Mouse (Mus musculus) lung, embryonic 15.5 days (tissue): ENCODE measurements around the gene Ube2ql1. TPM values are rescaled to one million over a fixed set of nuclear protein-coding genes. Genes with fewer than 3 reads are reported as not detected.

Experiments
- ATAC-seq: fragments of 200-750 bp; cut with Nextera tagmentation; 2 replicates; pipeline ENCODE4 v1.8.0; 2017; ENCODE audit warnings: moderate number of reproducible peaks, borderline replicate concordance; ENCODE audit not compliant: low FRiP score, low TSS enrichment; ENCODE audit errors: extremely low read depth
- H3K27ac ChIP-seq: fragments of 300-500 bp; sonication (generic); 2 replicates; pipeline ENCODE4 v1.5.1; 2015; ENCODE audit warnings: moderate library complexity, mild to moderate bottlenecking, inconsistent platforms
- H3K27me3 ChIP-seq: fragments of 300-500 bp; sonication (generic); 2 replicates; pipeline ENCODE4 v1.6.1; 2015; ENCODE audit warnings: inconsistent platforms
- H3K36me3 ChIP-seq: fragments of 300-500 bp; sonication (generic); 2 replicates; pipeline ENCODE4 v1.6.1; 2015; ENCODE audit warnings: inconsistent platforms
- H3K4me1 ChIP-seq: fragments of 300-500 bp; sonication (generic); 2 replicates; pipeline ENCODE4 v1.6.1; 2015; ENCODE audit warnings: inconsistent platforms
- H3K4me2 ChIP-seq: fragments of 300-500 bp; sonication (generic); 2 replicates; pipeline ENCODE4 v1.6.1; 2015; ENCODE audit warnings: inconsistent platforms, mild to moderate bottlenecking, moderate library complexity
- H3K4me3 ChIP-seq: fragments of 300-500 bp; sonication (generic); 2 replicates; pipeline ENCODE4 v1.5.1; 2015; ENCODE audit warnings: mild to moderate bottlenecking, inconsistent platforms
- H3K9ac ChIP-seq: fragments of 300-500 bp; sonication (generic); 2 replicates; pipeline ENCODE4 v1.6.1; 2015; ENCODE audit warnings: inconsistent platforms
- H3K9me3 ChIP-seq: fragments of 300-500 bp; sonication (generic); 2 replicates; pipeline ENCODE4 v1.6.1; 2016; ENCODE audit warnings: inconsistent platforms
- WGBS: fragments of 180-500 bp; shearing (Covaris S2); methylation state at CpG from one replicate; pipeline ENCODE4 v1.1.7; 2015; 5-methylcytosine and 5-hydroxymethylcytosine counted together
- polyA plus RNA-seq: library from polyadenylated mRNA; unstranded; fragments of >200 nt; fragmentation: Nextera tagmentation; extraction: Ambion mirVana; gene quantifications from 2 replicates; pipeline ENCODE4 v1.2.1, GENCODE M21; 2015

The Ube2ql1 gene
- polyA plus RNA-seq, 1 experiment from 2014 or later: 0.30 TPM

DNA sequence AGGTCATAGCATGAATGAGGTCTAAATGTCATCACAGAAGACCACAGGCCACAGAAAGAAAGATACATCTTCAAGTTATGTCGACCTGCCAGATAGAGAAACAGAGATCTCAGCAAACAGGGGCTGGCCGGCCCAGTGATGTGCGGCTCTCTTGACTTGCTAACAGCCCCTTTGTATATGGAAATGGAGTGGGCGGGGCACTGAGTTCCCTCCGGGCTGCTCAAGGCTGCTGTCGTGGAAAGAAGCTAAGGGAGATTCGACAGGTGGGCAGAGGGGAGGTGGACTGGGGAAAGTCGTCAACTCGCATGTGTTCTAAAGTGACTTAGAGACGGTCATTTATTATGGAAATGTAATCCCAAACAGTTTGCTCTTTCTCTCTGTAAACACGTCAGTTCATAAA is 36.2 kb downstream of the Ube2ql1 start:
- H3K4me1 ChIP-seq: no peaks in the 10 kb centered on the region
- 17% methylated on average over 11 of the region's 11 CpGs for WGBS
- H3K4me2 ChIP-seq: no peak overlapping the region
- H3K9me3 ChIP-seq: no peaks in the 10 kb centered on the region
- no peak overlapping the region for H3K4me3 ChIP-seq
- H3K36me3 ChIP-seq: no peaks in the 10 kb centered on the region
- H3K9ac ChIP-seq: no peak overlapping the region
- no peak overlapping the region for H3K27ac ChIP-seq
- H3K27me3 ChIP-seq: no peaks in the 10 kb centered on the region
- ATAC-seq: no peak

DNA sequence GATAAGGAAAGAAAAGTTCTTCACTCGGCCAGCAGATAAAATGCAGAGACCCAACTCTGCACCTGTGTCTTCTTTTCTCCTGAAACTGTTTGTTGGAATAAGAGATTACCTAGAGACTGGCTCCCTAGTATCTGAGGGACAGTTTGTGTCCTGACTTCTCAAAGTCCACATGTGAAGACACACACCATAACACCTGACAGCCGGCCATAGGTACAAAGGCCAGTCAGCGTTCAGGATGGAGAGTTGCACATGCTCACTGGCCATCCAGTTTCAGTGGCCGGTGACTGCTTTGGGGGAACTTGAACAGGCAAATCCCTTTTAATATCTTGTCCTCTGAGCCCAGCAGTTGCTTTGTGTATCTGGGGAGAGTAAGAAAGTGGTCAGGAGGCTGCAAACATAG is 38.3 kb downstream of the Ube2ql1 start:
- no peaks in the 10 kb centered on the region for H3K27me3 ChIP-seq
- no peaks in the 10 kb centered on the region for H3K36me3 ChIP-seq
- no peak overlapping the region for H3K4me3 ChIP-seq
- no peak overlapping the region for H3K4me2 ChIP-seq
- no peaks in the 10 kb centered on the region for H3K4me1 ChIP-seq
- no peaks in the 10 kb centered on the region for H3K9me3 ChIP-seq
- H3K27ac ChIP-seq: no peak overlapping the region
- no peak overlapping the region for H3K9ac ChIP-seq
- ATAC-seq: no peak
- 75% methylated on average over 4 of the region's 4 CpGs for WGBS

DNA sequence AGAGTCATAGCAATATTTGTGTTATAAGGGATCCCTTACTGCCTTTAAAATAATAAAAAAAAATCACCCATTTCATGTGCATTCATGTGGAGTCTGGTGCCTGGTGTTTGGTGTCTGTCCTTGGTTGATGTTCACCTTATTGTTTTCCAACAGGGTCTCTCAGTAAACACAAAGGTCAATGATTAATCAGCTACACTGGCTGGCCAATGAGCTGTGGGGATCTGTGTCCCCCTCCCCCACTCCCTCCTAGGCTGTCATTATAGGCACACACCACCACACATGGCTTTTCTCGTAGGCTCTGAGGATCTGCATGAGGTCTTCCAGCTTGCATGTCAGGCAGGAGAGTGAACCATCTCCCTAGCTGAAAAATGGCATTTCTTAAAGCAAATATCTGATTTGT is 38.9 kb downstream of the Ube2ql1 start:
- WGBS: 21% methylated on average over 1 of the region's 1 CpGs
- no peak for ATAC-seq

DNA sequence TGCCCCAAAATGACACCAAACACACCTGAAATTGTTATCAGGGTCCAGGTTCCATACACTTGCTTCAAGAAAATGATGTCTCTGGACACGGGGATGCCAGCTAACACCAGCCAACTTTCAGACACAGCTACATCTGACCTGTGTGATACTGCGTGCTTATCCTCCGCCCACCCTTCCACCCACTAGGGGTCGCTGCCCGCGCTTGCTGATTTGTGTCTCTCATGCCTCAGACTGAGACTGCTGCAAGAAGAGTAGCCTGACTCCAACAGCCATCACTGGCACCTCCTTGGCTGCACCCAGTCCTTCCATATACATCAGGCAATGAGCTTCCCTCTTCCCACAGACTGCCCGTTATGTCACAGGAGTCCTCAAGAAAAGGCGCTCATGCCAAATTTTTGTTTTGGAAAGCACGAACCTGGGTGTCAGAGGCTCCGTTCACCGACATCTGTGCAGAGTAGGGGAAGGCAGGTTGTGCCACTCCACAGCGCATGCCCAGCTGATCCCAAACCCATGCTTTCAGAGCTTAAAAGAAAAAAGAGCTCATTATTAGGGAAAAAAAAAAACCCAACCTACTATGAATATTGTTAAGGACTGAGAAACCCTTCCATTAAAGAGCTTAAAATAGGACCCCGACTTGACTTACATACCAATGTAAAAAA is 43.2 kb downstream of the Ube2ql1 start:
- no peak; the same call in 1 of the 2 replicates for ATAC-seq
- Histone ChIP-seq H3K9me3 (no peaks in the 10 kb centered on the region), H3K4me1 (no peaks in the 10 kb centered on the region), H3K36me3 (no peaks in the 10 kb centered on the region), H3K27ac (no peak overlapping the region), H3K4me2 (no peak overlapping the region), H3K9ac (no peak overlapping the region), H3K27me3 (no peaks in the 10 kb centered on the region), H3K4me3 (no peak overlapping the region)
- WGBS: 35% methylated on average over 13 of the region's 13 CpGs

More for the DNA sequence above, 38.9 kb downstream of the Ube2ql1 start:
- Histone ChIP-seq H3K4me2 (no peak overlapping the region), H3K9ac (no peak overlapping the region), H3K4me1 (no peaks in the 10 kb centered on the region), H3K9me3 (no peaks in the 10 kb centered on the region), H3K4me3 (no peak overlapping the region), H3K27ac (no peak overlapping the region), H3K36me3 (no peaks in the 10 kb centered on the region), H3K27me3 (no peaks in the 10 kb centered on the region)

DNA sequence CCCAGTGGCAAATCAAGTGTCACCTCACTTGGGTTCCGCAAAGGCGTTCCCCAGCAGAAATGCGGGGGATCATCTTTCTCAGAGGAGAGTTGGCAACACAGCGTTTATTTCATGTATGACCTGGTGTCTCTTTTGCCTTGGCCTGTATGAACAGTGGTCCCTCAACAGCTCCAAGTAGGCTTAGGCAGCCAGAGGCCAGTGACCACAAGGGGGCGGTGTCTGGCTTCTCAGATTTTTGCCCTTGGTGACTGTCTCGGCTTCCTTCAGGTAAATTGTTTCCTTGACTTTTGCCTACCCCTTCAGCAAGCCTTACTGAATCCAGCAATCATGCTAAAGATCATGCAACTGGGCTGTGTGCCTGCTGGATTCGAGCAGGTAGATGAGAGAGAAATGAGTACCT is 48.6 kb downstream of the Ube2ql1 start:
- H3K4me3 ChIP-seq: no peak overlapping the region
- no peaks in the 10 kb centered on the region for H3K36me3 ChIP-seq
- no peak overlapping the region for H3K27ac ChIP-seq
- no peaks in the 10 kb centered on the region for H3K4me1 ChIP-seq
- WGBS: 32% methylated on average over 7 of the region's 7 CpGs
- no peak overlapping the region for H3K9ac ChIP-seq
- no peaks in the 10 kb centered on the region for H3K27me3 ChIP-seq
- H3K4me2 ChIP-seq: no peak overlapping the region
- no peak for ATAC-seq
- H3K9me3 ChIP-seq: no peaks in the 10 kb centered on the region

DNA sequence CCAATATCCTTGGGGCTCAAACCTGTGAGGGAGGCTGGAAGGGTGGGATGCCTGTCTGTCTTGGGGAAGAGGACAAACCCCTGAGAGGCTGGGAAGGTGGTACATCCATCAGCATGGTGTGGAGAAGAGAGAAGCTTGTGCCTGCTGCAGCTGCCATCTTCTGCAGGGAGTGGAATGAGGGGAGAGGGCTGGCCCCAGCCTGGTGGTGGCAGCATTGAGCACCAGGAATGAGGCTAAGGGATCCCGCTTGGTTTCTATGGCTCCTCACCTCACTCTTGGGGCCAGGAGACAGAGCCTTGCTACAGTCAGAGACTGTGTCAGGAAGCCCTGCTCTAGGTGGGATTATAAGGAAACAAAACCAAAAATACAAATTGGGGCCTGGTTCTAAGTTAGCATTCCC is 52.7 kb downstream of the Ube2ql1 start:
- H3K27ac ChIP-seq: no peak overlapping the region
- no peak overlapping the region for H3K4me3 ChIP-seq
- H3K4me1 ChIP-seq: no peaks in the 10 kb centered on the region
- no peak overlapping the region for H3K4me2 ChIP-seq
- no peaks in the 10 kb centered on the region for H3K36me3 ChIP-seq
- H3K9ac ChIP-seq: no peak overlapping the region
- no peaks in the 10 kb centered on the region for H3K9me3 ChIP-seq
- 50% methylated on average over 1 of the region's 1 CpGs for WGBS
- no peaks in the 10 kb centered on the region for H3K27me3 ChIP-seq
- ATAC-seq: no peak

DNA sequence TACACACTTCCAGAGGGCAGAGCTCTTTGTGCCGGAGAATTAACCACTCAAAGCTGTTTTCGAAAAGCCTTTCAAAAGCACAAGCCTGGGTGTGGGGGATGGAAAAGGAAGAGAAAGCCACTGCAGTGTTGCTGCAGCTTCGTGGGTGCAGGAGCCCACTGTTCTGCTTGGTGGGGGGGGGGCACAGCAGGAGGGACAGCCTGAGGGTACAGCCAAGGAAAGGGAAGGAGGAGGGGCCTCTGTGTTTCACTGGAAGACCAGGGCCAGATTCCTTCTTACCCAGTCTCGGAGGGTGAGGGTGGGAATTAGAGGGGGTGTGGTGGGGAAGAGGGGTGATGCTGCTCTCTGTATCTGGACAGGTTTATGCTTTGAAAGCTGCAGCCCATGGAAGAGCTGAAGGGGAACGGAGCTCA is 54.3 kb downstream of the Ube2ql1 start:
- Histone ChIP-seq H3K9me3 (no peaks in the 10 kb centered on the region), H3K9ac (no peak overlapping the region), H3K27me3 (no peaks in the 10 kb centered on the region), H3K4me1 (no peaks in the 10 kb centered on the region), H3K4me3 (no peak overlapping the region), H3K27ac (no peak overlapping the region), H3K4me2 (no peak overlapping the region), H3K36me3 (no peaks in the 10 kb centered on the region)
- 44% methylated on average over 5 of the region's 5 CpGs for whole genome bisulfite sequencing
- no peak for ATAC-seq

DNA sequence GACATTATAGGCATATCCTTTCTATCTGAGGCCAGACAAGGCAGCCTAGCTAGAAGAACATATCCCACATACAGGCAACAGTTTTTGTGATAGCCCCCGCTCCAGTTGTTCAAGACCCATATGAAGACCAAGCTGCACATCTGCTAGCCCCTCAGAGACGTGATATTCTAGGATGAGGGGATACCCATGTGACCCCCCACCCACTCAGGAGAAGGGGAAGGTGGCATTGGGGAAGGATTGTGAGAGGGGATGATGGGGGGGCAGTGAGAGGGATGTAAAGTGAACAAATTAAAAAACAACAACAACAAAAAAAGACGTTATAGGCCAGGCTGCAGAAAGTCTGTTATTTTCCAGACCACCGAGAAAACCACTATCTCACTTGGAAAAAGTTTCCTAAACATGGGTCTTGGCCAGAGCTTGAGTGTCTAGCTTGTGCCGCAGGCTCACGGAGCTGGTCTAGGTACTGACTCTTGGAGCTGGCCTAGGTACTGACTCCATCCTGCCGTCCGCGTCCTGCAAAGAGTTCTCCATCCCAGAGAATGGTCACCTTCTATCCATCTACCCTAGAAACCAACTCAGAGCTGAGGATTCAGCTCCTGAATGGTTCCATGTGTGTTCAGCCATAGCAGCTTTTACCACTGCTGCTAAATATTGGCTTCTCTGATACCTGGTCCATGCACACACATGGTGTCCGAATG is 65.6 kb downstream of the Ube2ql1 start:
- H3K4me2 ChIP-seq: no peak overlapping the region
- no peak overlapping the region for H3K27ac ChIP-seq
- no peak overlapping the region for H3K9ac ChIP-seq
- H3K4me3 ChIP-seq: no peak overlapping the region
- ATAC-seq: no peak
- WGBS: 49% methylated on average over 10 of the region's 10 CpGs
- H3K27me3 ChIP-seq: no peaks in the 10 kb centered on the region
- H3K4me1 ChIP-seq: no peaks in the 10 kb centered on the region
- no peaks in the 10 kb centered on the region for H3K9me3 ChIP-seq
- H3K36me3 ChIP-seq: no peaks in the 10 kb centered on the region

DNA sequence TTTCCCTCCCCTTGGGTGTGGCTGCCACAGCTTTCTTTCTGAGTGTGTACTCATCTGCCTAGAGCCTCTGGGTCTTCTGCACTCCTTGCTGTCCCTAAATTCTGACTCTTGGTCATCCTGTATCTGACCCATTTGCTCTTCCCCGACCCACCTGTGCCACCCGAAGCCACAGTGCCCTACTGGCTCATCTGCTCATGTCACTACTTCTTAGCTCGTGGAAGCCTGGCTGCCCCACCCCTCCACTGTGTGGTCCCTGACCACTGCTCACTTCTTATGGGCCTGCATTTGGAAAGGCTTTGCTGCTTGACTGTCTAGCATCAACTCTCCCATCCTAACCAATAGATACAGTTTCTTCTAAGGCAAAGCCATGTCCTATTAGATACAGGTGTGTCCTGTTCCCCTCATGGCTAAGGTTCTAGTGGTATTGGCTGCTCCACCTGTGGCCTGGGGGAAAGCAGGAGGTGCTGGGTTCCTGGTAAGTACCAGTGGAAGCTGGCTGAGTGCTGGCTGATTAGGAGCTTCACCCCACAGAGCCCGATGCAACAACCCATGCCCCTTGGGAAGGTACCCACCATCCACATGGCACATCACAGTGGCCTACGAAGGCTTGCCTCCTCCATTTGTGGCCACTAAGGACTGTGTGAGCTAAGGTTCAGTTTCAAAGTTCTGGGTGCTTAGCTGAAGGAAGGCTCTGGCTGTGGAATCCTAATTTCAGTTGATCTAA is 66.3 kb downstream of the Ube2ql1 start:
- no peaks in the 10 kb centered on the region for H3K27me3 ChIP-seq
- no peaks in the 10 kb centered on the region for H3K4me1 ChIP-seq
- no peak overlapping the region for H3K27ac ChIP-seq
- no peak for ATAC-seq
- H3K4me3 ChIP-seq: no peak overlapping the region
- 82% methylated on average over 5 of the region's 5 CpGs for WGBS
- no peak overlapping the region for H3K4me2 ChIP-seq
- H3K36me3 ChIP-seq: no peaks in the 10 kb centered on the region
- H3K9ac ChIP-seq: no peak overlapping the region
- H3K9me3 ChIP-seq: no peaks in the 10 kb centered on the region

DNA sequence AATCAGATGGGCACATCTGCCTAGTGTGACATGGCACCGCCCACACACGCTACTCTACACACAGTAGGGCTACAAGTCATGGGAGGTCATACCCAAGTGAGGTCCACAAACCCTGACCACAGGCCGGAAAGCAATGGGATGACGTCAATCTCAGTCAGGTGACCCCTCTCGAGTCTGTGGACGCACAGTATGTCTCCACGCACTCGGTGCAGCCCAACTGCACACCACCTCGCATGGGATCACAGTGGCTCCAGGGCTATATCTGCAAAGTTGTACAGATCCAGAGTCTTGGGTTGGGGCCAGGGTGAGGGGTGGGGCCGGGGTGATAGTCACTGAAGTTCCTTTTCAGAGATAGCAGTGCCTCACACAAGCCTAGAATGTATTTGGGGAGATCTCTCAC is 67.1 kb downstream of the Ube2ql1 start:
- no peaks in the 10 kb centered on the region for H3K4me1 ChIP-seq
- no peaks in the 10 kb centered on the region for H3K9me3 ChIP-seq
- 91% methylated on average over 10 of the region's 10 CpGs for WGBS
- H3K4me2 ChIP-seq: no peak overlapping the region
- H3K36me3 ChIP-seq: no peaks in the 10 kb centered on the region
- no peak overlapping the region for H3K4me3 ChIP-seq
- H3K27me3 ChIP-seq: no peaks in the 10 kb centered on the region
- ATAC-seq: no peak
- no peak overlapping the region for H3K27ac ChIP-seq
- no peak overlapping the region for H3K9ac ChIP-seq

DNA sequence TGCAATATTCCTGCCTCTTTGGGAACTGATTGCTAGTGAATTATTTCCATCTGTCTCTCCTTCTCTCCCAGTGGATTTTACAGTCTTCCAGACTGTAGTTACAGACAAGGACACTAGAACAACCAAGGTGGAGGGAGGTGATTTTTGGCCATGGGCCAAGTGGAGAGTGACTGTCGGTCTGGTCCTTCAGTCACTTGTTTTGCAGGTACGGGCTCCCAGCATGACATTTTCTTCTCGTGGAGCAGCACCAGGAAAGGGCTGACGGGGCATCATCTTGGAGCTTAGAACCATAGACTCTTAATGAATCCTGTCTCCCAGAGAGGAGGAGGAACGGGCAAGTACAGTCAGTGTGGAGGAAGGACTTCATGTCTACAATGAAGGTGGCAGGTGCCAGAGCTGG is 67.6 kb downstream of the Ube2ql1 start:
- Histone ChIP-seq H3K9me3 (no peaks in the 10 kb centered on the region), H3K36me3 (no peaks in the 10 kb centered on the region), H3K9ac (no peak overlapping the region), H3K4me1 (no peaks in the 10 kb centered on the region), H3K4me2 (no peak overlapping the region), H3K27ac (no peak overlapping the region), H3K27me3 (no peaks in the 10 kb centered on the region), H3K4me3 (no peak overlapping the region)
- ATAC-seq: no peak
- 73% methylated on average over 5 of the region's 5 CpGs for WGBS

DNA sequence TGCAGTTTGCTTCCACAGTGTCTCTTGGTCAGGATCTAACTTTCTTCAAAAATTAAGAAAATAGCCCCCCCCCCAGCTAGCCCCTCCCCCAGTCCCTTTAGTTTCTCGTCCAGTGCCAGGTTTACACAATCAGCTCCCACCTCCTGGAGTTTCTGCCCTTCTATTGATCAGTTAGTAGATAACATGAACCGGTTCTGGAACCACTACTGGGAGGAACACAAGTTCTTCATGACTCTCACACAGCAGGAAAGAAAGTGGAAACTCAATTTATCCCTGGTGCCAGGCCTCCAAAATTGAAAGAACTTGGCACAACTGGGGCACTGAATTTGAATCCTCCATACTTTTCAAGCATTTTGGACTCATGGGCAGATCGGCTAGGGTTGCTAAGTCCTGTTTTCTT is 85.2 kb downstream of the Ube2ql1 start:
- Histone ChIP-seq H3K9ac (no peak overlapping the region), H3K4me2 (no peak overlapping the region), H3K9me3 (no peaks in the 10 kb centered on the region), H3K27ac (no peak overlapping the region), H3K27me3 (no peaks in the 10 kb centered on the region), H3K4me1 (no peaks in the 10 kb centered on the region), H3K36me3 (no peaks in the 10 kb centered on the region), H3K4me3 (no peak overlapping the region)
- 57% methylated on average over 3 of the region's 3 CpGs for WGBS
- no peak for ATAC-seq
